Mouse (Mus musculus) Patski (cell line): ENCODE results near the gene Gm11444. TPM values are rescaled to one million over a fixed set of nuclear protein-coding genes. Genes with fewer than 3 reads are reported as not detected.
A peak's percentile ranks its signal among the peaks of the same experiment; 100 is the strongest.

Experiments used
- ATAC-seq: fragments of 100-300 bp; one replicate; pipeline ENCODE4 v1.8.0; 2021
- CTCF ChIA-PET: fragments of 350-600 bp; sonication (Branson Sonifier 250); formaldehyde crosslinking; loops from one replicate; lab custom pipeline; 2022; ENCODE audit warnings: inconsistent platforms; lab: Charles Lee
- POLR2A ChIA-PET: fragments of 350-600 bp; sonication (Branson Sonifier 250); formaldehyde crosslinking; loops from one replicate; lab custom pipeline; 2022; ENCODE audit warnings: antibody characterized with exemption, inconsistent platforms; lab: Charles Lee
- DNase-seq: peaks from one replicate; pipeline ENCODE4 v3.0.0-alpha.2; 2011; ENCODE audit warnings: low read depth, low spot score
- H3K27me3 ChIP-seq: fragments of 371-371 bp; one replicate; pipeline ENCODE4 v1.5.1; 2021
- CTCF ChIP-seq: fragments of 100-300 bp; IDR thresholded peaks from one replicate; pipeline ENCODE4 v1.5.1; 2021
- in situ Hi-C: fragments of 300-500 bp; cut with MboI; formaldehyde crosslinking; loops from 3 replicates; pipeline ENCODE4 v1.11.1; 2018; ENCODE audit warnings: low pct_unique_long_range_greater_than_20kb, mixed read lengths
- polyA plus RNA-seq: library from polyadenylated mRNA; unstranded; gene quantifications from one replicate; pipeline ENCODE4 v1.2.3, GENCODE M21; 2021

Gene Gm11444
- polyA plus RNA-seq, 1 experiment from 2014 or later: not detected

GRCm38 (mm10) chr11:85864363-85864762 lies 14.2 kb upstream of the Gm11444 start:
- H3K27me3 ChIP-seq: peaks cover 8% of the 10 kb centered on the region
- peak; percentile 79 for TF ChIP-seq CTCF
- DNase-seq (no peak), ATAC-seq (no peak)
- ChIA-PET CTCF (interaction anchor here (1.3 kb wide), 1 partner anchor 108 kb away, joined by 9 read pairs; no protein-coding TSS in a partner anchor), POLR2A (no interaction called here)
- in situ Hi-C loops: loop anchor here (25.0 kb wide), 1 partner anchor 523 kb away; no protein-coding TSS in a partner anchor

GRCm38 (mm10) chr11:85857997-85858698 lies 8.0 kb upstream of the Gm11444 start:
- ChIA-PET CTCF (no interaction called here), POLR2A (interaction anchor here (0.6 kb wide), 1 partner anchor 576 kb away, joined by 3 read pairs; no protein-coding TSS in a partner anchor)
- no peak for TF ChIP-seq CTCF
- DNase-seq: no peak
- no peaks in the 10 kb centered on the region for H3K27me3 ChIP-seq
- in situ Hi-C loops: loop anchor here (25.0 kb wide), 1 partner anchor 529 kb away; no protein-coding TSS in a partner anchor
- no peak for ATAC-seq

- TF ChIP-seq CTCF: no peak
- DNase-seq: no peak
These were observed 625 bp upstream of the Gm11444 start for GRCm38 (mm10) chr11:85850758-85851157.

GRCm38 (mm10) chr11:85849037-85849436 lies 1.1 kb downstream of the Gm11444 start:
- CTCF ChIA-PET: interaction anchor here (0.7 kb wide), 1 partner anchor 141 kb away, joined by 3 read pairs; no protein-coding TSS in a partner anchor
- TF ChIP-seq CTCF: no peak
- POLR2A ChIA-PET: no interaction called here
- in situ Hi-C loops: loop anchor here (5.0 kb wide), 3 partner anchors 123 to 323 kb away; no protein-coding TSS in a partner anchor
- no peak for DNase-seq
- H3K27me3 ChIP-seq: no peaks in the 10 kb centered on the region
- ATAC-seq: peak; percentile 69

More at GRCm38 (mm10) chr11:85850758-85851157, 625 bp upstream of the Gm11444 start:
- POLR2A ChIA-PET: no interaction called here
- no peaks in the 10 kb centered on the region for H3K27me3 ChIP-seq
- no peak for ATAC-seq
- in situ Hi-C loops: loop anchor here (25.0 kb wide), 1 partner anchor 537 kb away; no protein-coding TSS in a partner anchor
- CTCF ChIA-PET: interaction anchor here (0.7 kb wide), 1 partner anchor 212 kb away, joined by 3 read pairs; no protein-coding TSS in a partner anchor

- POLR2A ChIA-PET: no interaction called here
- ATAC-seq (no peak), DNase-seq (no peak)
- CTCF ChIA-PET: interaction anchor here (1.0 kb wide), 1 partner anchor 125 kb away, joined by 3 read pairs; no protein-coding TSS in a partner anchor
- no peaks in the 10 kb centered on the region for H3K27me3 ChIP-seq
- in situ Hi-C loops: loop anchor here (5.0 kb wide), 3 partner anchors 126 to 326 kb away; no protein-coding TSS in a partner anchor
- TF ChIP-seq CTCF: no peak
These were observed 3.6 kb downstream of the Gm11444 start for GRCm38 (mm10) chr11:85846509-85846908.

GRCm38 (mm10) chr11:85845921-85846320 lies 4.2 kb downstream of the Gm11444 start:
- no peaks in the 10 kb centered on the region for H3K27me3 ChIP-seq
- ChIA-PET CTCF (interaction anchor here (1.2 to 1.4 kb wide), 2 partner anchors 145 to 221 kb away, joined by 3 to 4 read pairs; no protein-coding TSS in a partner anchor), POLR2A (interaction anchor here (1.1 kb wide), 1 partner anchor 11 kb away, joined by 3 read pairs; no protein-coding TSS in a partner anchor)
- no peak for DNase-seq
- no peak for ATAC-seq
- in situ Hi-C loops: loop anchor here (5.0 kb wide), 3 partner anchors 126 to 326 kb away; no protein-coding TSS in a partner anchor
- TF ChIP-seq CTCF: no peak

- POLR2A ChIA-PET: interaction anchor here (0.6 to 1.1 kb wide), 2 partner anchors 10 to 340 kb away, joined by 3 read pairs; no protein-coding TSS in a partner anchor
- H3K27me3 ChIP-seq: no peaks in the 10 kb centered on the region
- CTCF ChIA-PET: interaction anchor here (0.8 to 1.4 kb wide), 8 partner anchors 15 to 514 kb away, joined by 3 to 7 read pairs (median 3); no protein-coding TSS in a partner anchor
- in situ Hi-C loops: loop anchor here (5.0 kb wide), 3 partner anchors 127 to 327 kb away; no protein-coding TSS in a partner anchor
- ATAC-seq (peak; percentile 18), DNase-seq (no peak)
- no peak for TF ChIP-seq CTCF
These were observed 5.2 kb downstream of the Gm11444 start for GRCm38 (mm10) chr11:85844971-85845370.

- DNase-seq (no peak), ATAC-seq (peak; percentile 64)
- CTCF ChIA-PET: interaction anchor here (0.8 to 1.4 kb wide), 9 partner anchors 16 to 514 kb away, joined by 3 to 7 read pairs (median 3); no protein-coding TSS in a partner anchor
- no peak for TF ChIP-seq CTCF
- POLR2A ChIA-PET: interaction anchor here (0.6 kb wide), 1 partner anchor 341 kb away, joined by 3 read pairs; no protein-coding TSS in a partner anchor
- in situ Hi-C loops: no loop called here
- H3K27me3 ChIP-seq: no peaks in the 10 kb centered on the region
These were observed 5.8 kb downstream of the Gm11444 start for GRCm38 (mm10) chr11:85844144-85844965.

- DNase-seq: no peak
- H3K27me3 ChIP-seq: no peaks in the 10 kb centered on the region
- ChIA-PET CTCF (interaction anchor here (1.1 to 1.4 kb wide), 2 partner anchors 323 to 325 kb away, joined by 3 to 5 read pairs; no protein-coding TSS in a partner anchor), POLR2A (interaction anchor here (0.6 kb wide), 1 partner anchor 111 kb away, joined by 3 read pairs; no protein-coding TSS in a partner anchor)
- no peak for ATAC-seq
- TF ChIP-seq CTCF: no peak
- in situ Hi-C loops: no loop called here
These were observed 6.8 kb downstream of the Gm11444 start for GRCm38 (mm10) chr11:85843347-85843692.
